Mouse (Mus musculus): ENCODE results near the gene Nop10. TPM values are rescaled to one million over a fixed set of nuclear protein-coding genes. Genes with fewer than 3 reads are reported as not detected.

Nop10 gene
- polyA plus RNA-seq, 1 experiment: 166 TPM

DNA sequence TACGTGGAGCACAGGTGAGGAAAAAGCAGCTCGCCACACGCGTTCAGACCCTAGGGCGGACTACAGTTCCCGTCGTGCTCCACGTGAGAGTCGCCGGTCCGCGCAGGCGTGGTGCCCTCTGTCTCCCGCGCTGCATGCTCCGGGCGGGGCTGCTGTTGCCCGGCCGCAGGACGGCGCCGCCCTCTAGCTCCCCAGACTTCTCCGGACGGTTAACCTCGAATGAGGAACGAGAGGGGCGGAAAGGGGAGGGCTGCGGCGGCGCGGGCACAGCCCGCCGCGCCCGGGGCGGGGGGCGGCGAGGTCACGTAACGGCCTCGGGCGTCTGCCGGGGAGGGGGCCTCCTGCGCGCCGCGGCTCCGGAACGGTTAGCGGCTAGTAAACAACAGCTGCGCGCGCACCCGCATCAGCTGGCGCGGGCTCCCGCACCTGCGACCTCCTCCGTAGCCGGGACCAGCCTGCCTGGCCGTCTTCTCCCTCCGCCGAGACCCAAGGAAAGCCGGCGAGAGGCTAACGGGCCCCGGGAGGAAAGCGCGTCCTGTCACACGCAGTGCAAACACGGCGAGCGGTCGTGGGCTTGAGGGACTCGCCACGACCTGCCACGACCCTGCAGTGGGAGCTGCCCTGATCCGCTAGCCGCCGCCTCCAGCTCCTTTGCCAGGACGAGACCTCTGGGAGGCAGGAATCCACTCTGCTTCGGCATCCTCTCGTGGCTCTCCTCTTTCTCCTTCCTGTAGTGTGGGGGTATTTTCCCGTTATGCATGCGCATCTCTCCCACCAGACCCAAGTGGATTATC lies 3.9 kb downstream of the Nop10 start, which contains the start of gene Slc12a6:
TSS of gene Slc12a6 (plus strand) at position 378 of the 794 bp plus-strand sequence.
- H3K4me3 ChIP-seq (ENCODE audit: insufficient read depth, low read depth, low read length): peak within 1 kb of the TSS; percentile 89
- H3K36me3 ChIP-seq (ENCODE audit: control insufficient read depth, insufficient read depth, low read length): no peaks in the 10 kb centered on the region
- H3K27ac ChIP-seq (ENCODE audit: insufficient read depth, low read depth, low read length): peak within 1 kb of the TSS; percentile 77
- WGBS: under 1% methylated on average over 84 of the region's 85 CpGs
- TF ChIP-seq POLR2A (IDR thresholded peaks at IDR 0.05; ENCODE audit: low read depth, low read length): peak; percentile 9
- no peak for TF ChIP-seq CTCF (conservative IDR thresholded peaks at IDR 0.05; ENCODE audit: insufficient read depth, insufficient read length, low read depth, low read length)
- DNase-seq: peak; percentile 96
- peaks cover 3% of the 10 kb centered on the region; the same call in 1 of the 2 replicates for H3K4me1 ChIP-seq (ENCODE audit: control insufficient read depth, insufficient read depth, low read length)
- no peaks in the 10 kb centered on the region for H3K27me3 ChIP-seq (replicated peaks; ENCODE audit: control insufficient read depth, insufficient read depth, low read length)

GRCm38 (mm10) chr2:112266242-112266592 lies 4.5 kb downstream of the Nop10 start, which contains the start of gene Gm21985:
Gene Gm21985, plus strand, starts transcription at chr2:112266314.
- WGBS: under 1% methylated on average over 11 of the region's 11 CpGs
- no peak for TF ChIP-seq POLR2A (IDR thresholded peaks at IDR 0.05; ENCODE audit: low read depth, low read length)
- no peak for TF ChIP-seq CTCF (conservative IDR thresholded peaks at IDR 0.05; ENCODE audit: insufficient read depth, insufficient read length, low read depth, low read length)
- peak within 1 kb of the TSS; percentile 77 for H3K27ac ChIP-seq (ENCODE audit: insufficient read depth, low read depth, low read length)
- H3K4me1 ChIP-seq (ENCODE audit: control insufficient read depth, insufficient read depth, low read length): peaks cover 3% of the 10 kb centered on the region; the same call in 1 of the 2 replicates
- no peaks in the 10 kb centered on the region for H3K27me3 ChIP-seq (replicated peaks; ENCODE audit: control insufficient read depth, insufficient read depth, low read length)
- H3K4me3 ChIP-seq (ENCODE audit: insufficient read depth, low read depth, low read length): peak within 1 kb of the TSS; percentile 89
- H3K36me3 ChIP-seq (ENCODE audit: control insufficient read depth, insufficient read depth, low read length): no peaks in the 10 kb centered on the region
- peak; percentile 60 for DNase-seq

GRCm38 (mm10) chr2:112266780-112267179 lies 5.1 kb downstream of the Nop10 start:
- Histone ChIP-seq H3K4me1 (ENCODE audit: control insufficient read depth, insufficient read depth, low read length) (peaks cover 3% of the 10 kb centered on the region; the same call in 1 of the 2 replicates), H3K27me3 (replicated peaks; ENCODE audit: control insufficient read depth, insufficient read depth, low read length) (no peaks in the 10 kb centered on the region), H3K27ac (ENCODE audit: insufficient read depth, low read depth, low read length) (peak overlapping the region; percentile 35), H3K36me3 (ENCODE audit: control insufficient read depth, insufficient read depth, low read length) (no peaks in the 10 kb centered on the region), H3K4me3 (ENCODE audit: insufficient read depth, low read depth, low read length) (peak overlapping the region; percentile 48)
- TF ChIP-seq POLR2A (IDR thresholded peaks at IDR 0.05; ENCODE audit: low read depth, low read length) (no peak), CTCF (conservative IDR thresholded peaks at IDR 0.05; ENCODE audit: insufficient read depth, insufficient read length, low read depth, low read length) (no peak)
- 18% methylated on average over 10 of the region's 10 CpGs for WGBS
- peak; percentile 34 for DNase-seq

DNA sequence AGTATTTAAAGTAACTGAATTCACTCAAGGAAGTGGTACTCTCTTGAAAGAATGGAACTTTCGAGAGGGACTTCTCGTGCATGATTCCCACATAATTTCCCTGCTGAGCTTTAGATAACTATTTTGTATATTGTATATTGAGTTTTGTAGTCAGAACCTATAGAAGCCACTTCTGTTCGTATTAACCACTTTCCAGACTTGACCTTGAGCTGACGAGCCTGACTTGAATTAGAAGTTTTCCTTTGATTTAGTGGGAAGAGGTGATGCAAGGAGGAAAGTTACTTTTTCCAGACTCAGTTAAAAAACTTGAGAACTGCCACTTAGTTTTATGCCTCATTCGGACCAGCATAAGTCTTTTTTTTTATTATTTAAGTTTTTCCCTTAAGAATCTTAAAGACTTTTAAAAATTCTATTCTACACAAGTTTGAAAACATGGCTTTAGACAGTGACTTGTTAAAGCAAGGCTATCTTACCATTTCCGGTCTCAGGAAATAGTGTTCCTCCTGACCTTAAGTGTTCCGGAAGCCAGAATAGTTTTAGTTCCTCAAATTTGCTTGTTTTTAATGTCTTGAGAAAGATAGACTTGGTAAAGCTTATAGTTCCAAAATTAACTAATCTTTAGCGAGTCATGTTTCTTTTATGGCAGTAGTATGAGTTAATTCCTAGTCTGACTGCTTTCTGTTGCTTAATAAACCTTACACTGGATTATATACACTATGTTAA lies 6.0 kb downstream of the Nop10 start:
- H3K36me3 ChIP-seq (ENCODE audit: control insufficient read depth, insufficient read depth, low read length): no peaks in the 10 kb centered on the region
- 46% methylated on average over 8 of the region's 8 CpGs for WGBS
- H3K4me3 ChIP-seq (ENCODE audit: insufficient read depth, low read depth, low read length): peak overlapping the region; percentile 19; the same call in 1 of the 2 replicates
- DNase-seq: peak; percentile 36
- no peaks in the 10 kb centered on the region for H3K27me3 ChIP-seq (replicated peaks; ENCODE audit: control insufficient read depth, insufficient read depth, low read length)
- no peaks in the 10 kb centered on the region; the same call in 1 of the 2 replicates for H3K4me1 ChIP-seq (ENCODE audit: control insufficient read depth, insufficient read depth, low read length)
- H3K27ac ChIP-seq (ENCODE audit: insufficient read depth, low read depth, low read length): no peak overlapping the region
- TF ChIP-seq CTCF (conservative IDR thresholded peaks at IDR 0.05; ENCODE audit: insufficient read depth, insufficient read length, low read depth, low read length): no peak

- Histone ChIP-seq H3K27ac (ENCODE audit: insufficient read depth, low read depth, low read length) (no peak overlapping the region), H3K27me3 (replicated peaks; ENCODE audit: control insufficient read depth, insufficient read depth, low read length) (no peaks in the 10 kb centered on the region), H3K4me3 (ENCODE audit: insufficient read depth, low read depth, low read length) (no peak overlapping the region), H3K4me1 (ENCODE audit: control insufficient read depth, insufficient read depth, low read length) (no peaks in the 10 kb centered on the region; the same call in 1 of the 2 replicates), H3K36me3 (ENCODE audit: control insufficient read depth, insufficient read depth, low read length) (no peaks in the 10 kb centered on the region)
- TF ChIP-seq POLR2A (IDR thresholded peaks at IDR 0.05; ENCODE audit: low read depth, low read length) (no peak), CTCF (conservative IDR thresholded peaks at IDR 0.05; ENCODE audit: insufficient read depth, insufficient read length, low read depth, low read length) (no peak)
- no peak for DNase-seq
- 73% methylated on average over 2 of the region's 2 CpGs for WGBS
Observed at GRCm38 (mm10) chr2:112270011-112270410, 8.3 kb downstream of the Nop10 start.

DNA sequence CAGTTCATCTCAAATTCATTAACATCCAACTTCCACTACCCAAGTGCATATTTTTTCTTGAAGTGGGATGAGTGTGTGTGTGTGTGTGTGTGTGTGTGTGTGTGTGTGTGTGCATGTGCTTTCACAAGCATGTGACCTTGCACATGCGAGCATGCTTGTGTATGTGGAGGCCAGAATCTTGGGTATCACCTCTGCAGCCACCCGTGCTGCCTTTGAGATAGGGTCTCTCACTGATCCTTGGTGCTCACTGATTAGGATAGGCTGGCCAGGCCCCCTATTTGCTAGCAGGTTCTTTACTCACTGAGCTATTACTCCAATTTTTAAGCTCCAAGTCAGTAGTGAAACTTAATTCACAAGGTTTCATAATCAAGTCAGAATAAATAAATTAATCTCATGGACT lies 11.2 kb downstream of the Nop10 start:
- H3K27me3 ChIP-seq (replicated peaks; ENCODE audit: control insufficient read depth, insufficient read depth, low read length): no peaks in the 10 kb centered on the region
- H3K4me1 ChIP-seq (ENCODE audit: control insufficient read depth, insufficient read depth, low read length): no peaks in the 10 kb centered on the region; the same call in 1 of the 2 replicates
- DNase-seq: no peak
- no peak overlapping the region for H3K27ac ChIP-seq (ENCODE audit: insufficient read depth, low read depth, low read length)
- no peaks in the 10 kb centered on the region for H3K36me3 ChIP-seq (ENCODE audit: control insufficient read depth, insufficient read depth, low read length)
- 93% methylated on average over 2 of the region's 2 CpGs for WGBS
- TF ChIP-seq CTCF (conservative IDR thresholded peaks at IDR 0.05; ENCODE audit: insufficient read depth, insufficient read length, low read depth, low read length) (no peak), POLR2A (IDR thresholded peaks at IDR 0.05; ENCODE audit: low read depth, low read length) (no peak)
- H3K4me3 ChIP-seq (ENCODE audit: insufficient read depth, low read depth, low read length): no peak overlapping the region

DNA sequence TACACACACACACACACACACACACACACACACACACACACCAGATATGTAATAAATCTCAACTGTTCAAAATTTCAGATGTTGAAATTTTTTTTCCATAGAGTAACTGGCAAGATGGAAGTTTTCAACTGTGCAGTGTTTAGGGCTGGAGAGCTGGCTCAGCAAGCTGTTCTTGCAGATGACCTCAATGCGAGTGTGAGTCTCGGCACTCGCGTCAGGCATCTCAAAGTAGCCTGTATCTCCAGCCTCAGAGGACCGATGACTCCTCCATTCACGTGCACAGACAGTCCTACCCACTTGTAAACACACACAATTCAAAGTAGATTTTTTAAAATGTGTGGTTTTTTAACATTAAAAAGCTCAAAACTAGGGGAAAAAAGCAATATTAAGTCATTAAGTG lies 11.7 kb downstream of the Nop10 start:
- H3K4me1 ChIP-seq (ENCODE audit: control insufficient read depth, insufficient read depth, low read length): no peaks in the 10 kb centered on the region; the same call in 1 of the 2 replicates
- WGBS: 89% methylated on average over 6 of the region's 6 CpGs
- TF ChIP-seq CTCF (conservative IDR thresholded peaks at IDR 0.05; ENCODE audit: insufficient read depth, insufficient read length, low read depth, low read length) (no peak), POLR2A (IDR thresholded peaks at IDR 0.05; ENCODE audit: low read depth, low read length) (no peak)
- no peaks in the 10 kb centered on the region for H3K36me3 ChIP-seq (ENCODE audit: control insufficient read depth, insufficient read depth, low read length)
- H3K27ac ChIP-seq (ENCODE audit: insufficient read depth, low read depth, low read length): no peak overlapping the region
- H3K27me3 ChIP-seq (replicated peaks; ENCODE audit: control insufficient read depth, insufficient read depth, low read length): no peaks in the 10 kb centered on the region
- no peak for DNase-seq
- H3K4me3 ChIP-seq (ENCODE audit: insufficient read depth, low read depth, low read length): no peak overlapping the region
